Mouse (Mus musculus): ENCODE data around the gene Atp6v0b. TPM values are rescaled to one million over a fixed set of nuclear protein-coding genes. Genes with fewer than 3 reads are reported as not detected.

The Atp6v0b gene
- polyA plus RNA-seq, 1 experiment from 2014 or later = 531 TPM

DNA sequence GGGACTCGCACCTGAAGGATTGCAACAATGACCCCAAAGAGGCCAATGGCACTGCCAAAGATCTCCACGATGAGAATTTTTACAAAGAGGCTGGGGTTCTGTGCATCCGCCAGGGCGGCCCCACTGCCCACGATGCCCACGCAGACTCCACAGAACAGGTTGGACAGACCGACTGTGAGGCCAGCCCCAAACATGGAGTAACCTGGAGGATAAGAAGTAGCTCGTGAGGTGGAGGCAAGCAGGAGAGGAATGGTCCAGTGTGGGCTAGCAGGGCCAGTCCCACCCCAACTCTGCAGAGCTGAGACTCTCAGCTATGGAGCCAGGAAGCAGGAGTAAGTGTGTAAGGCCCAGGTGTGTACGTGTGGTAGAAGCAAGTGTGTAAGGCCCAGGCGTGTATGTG, 2.0 kb downstream of the Atp6v0b start:
- H3K9ac ChIP-seq (replicated peaks; ENCODE audit: low read depth, low read length) = no peak overlapping the region
- 91% methylated on average over 10 of the region's 10 CpGs for WGBS
- H3K4me2 ChIP-seq (ENCODE audit: low read length) = no peak overlapping the region
- no peaks in the 10 kb centered on the region for H3K9me3 ChIP-seq (ENCODE audit: control insufficient read depth, low read length)
- no peak overlapping the region for H3K4me3 ChIP-seq (replicated peaks; ENCODE audit: low read length)
- peaks cover 13% of the 10 kb centered on the region for H3K36me3 ChIP-seq (ENCODE audit: control insufficient read depth, insufficient read depth)
- H3K27ac ChIP-seq (ENCODE audit: low read length) = no peak overlapping the region
- no peak for ATAC-seq
- H3K4me1 ChIP-seq (replicated peaks; ENCODE audit: control insufficient read depth, insufficient read depth, low read length) = peaks cover 52% of the 10 kb centered on the region
- H3K27me3 ChIP-seq (replicated peaks; ENCODE audit: control insufficient read depth, insufficient read depth, low read length) = no peaks in the 10 kb centered on the region

DNA sequence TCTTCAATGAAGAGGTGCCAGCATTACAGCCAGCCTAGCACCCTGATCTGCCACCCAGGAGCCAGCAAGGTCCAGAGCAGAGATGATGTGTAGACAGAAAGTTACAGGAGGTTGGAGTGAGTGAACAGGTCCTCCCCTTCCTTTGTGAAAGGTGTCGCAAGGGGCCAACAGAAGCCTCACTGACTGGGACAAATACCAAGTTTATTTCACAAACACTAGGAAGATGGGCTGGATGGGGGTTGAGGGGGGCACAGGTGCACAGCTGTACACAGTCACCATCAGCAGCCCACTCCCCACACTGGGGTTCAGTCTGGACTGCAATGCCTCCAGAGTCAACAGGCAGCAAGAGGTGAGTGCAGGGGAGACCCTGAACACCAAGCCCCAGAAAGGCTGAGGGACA, 3.0 kb downstream of the Atp6v0b start:
- Histone ChIP-seq H3K4me3 (replicated peaks; ENCODE audit: low read length) (peak overlapping the region; percentile 82), H3K4me1 (replicated peaks; ENCODE audit: control insufficient read depth, insufficient read depth, low read length) (peaks cover 53% of the 10 kb centered on the region), H3K36me3 (ENCODE audit: control insufficient read depth, insufficient read depth) (peaks cover 9% of the 10 kb centered on the region; the same call in 1 of the 2 replicates), H3K4me2 (ENCODE audit: low read length) (peak overlapping the region; percentile 74), H3K27me3 (replicated peaks; ENCODE audit: control insufficient read depth, insufficient read depth, low read length) (no peaks in the 10 kb centered on the region), H3K9me3 (ENCODE audit: control insufficient read depth, low read length) (no peaks in the 10 kb centered on the region), H3K27ac (ENCODE audit: low read length) (no peak overlapping the region), H3K9ac (replicated peaks; ENCODE audit: low read depth, low read length) (no peak overlapping the region)
- WGBS = 100% methylated on average over 1 of the region's 1 CpGs
- no peak for ATAC-seq

DNA sequence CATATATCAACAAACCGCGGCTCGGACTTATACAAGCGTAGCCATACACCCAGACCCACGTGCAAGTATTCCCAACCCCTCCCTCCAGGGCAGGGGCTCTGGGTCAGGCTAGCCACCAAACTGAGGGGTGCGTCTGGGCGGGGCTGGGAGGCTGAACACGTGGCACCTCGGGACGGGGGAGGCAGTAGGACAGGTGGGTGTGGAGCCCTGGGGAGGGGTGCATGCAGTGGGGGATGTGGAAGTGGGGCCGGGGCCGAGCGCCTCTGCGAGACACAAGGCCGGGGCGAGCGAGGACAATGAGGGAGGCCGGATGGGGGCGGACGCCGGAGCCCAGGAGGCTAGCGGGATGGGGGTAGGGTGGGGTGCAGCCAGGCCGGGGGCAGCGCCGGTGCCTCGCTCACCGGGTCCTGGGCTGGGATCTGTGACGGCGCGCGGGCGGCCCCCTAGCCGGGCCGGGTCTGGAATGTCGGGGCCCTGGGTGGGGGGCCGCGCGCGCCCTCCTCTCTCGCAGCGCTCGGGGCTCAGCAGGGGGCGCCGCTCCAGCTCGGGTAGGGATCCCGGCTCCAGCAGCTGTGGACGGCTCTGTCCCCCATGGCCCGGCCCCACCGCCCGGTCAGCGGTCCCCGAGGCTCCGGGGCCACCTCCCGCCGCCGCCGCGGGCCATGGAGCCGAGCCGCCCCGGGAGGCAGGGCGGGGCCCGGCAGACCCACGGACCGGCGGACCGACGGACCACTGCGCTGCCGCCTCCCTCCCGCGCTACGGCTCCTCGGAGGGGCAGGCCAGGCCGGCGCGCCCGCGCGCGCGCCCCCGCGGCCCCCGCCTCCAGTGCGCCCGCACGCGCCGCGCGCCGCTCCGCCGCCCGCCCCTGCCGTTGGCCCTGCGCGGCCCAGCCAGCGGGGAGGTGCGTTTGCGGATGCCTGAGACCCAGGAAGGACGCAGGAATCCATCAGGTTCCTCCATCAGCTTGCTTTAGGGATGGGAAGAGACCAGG, 4.1 kb downstream of the Atp6v0b start, which contains the start of gene B4galt2:
TSS of gene B4galt2 (minus strand) at position 787 of the 991 bp plus-strand sequence.
- Histone ChIP-seq H3K27me3 (replicated peaks; ENCODE audit: control insufficient read depth, insufficient read depth, low read length) (no peaks in the 10 kb centered on the region), H3K4me1 (replicated peaks; ENCODE audit: control insufficient read depth, insufficient read depth, low read length) (peaks cover 53% of the 10 kb centered on the region), H3K4me2 (ENCODE audit: low read length) (peak within 1 kb of the TSS; percentile 74), H3K4me3 (replicated peaks; ENCODE audit: low read length) (peak within 1 kb of the TSS; percentile 82), H3K9me3 (ENCODE audit: control insufficient read depth, low read length) (no peaks in the 10 kb centered on the region), H3K36me3 (ENCODE audit: control insufficient read depth, insufficient read depth) (peaks cover 9% of the 10 kb centered on the region; the same call in 1 of the 2 replicates), H3K9ac (replicated peaks; ENCODE audit: low read depth, low read length) (peak within 1 kb of the TSS; percentile 95), H3K27ac (ENCODE audit: low read length) (peak within 1 kb of the TSS; percentile 74)
- WGBS = under 1% methylated on average over 85 of the region's 103 CpGs
- peak; percentile 55 for ATAC-seq

DNA sequence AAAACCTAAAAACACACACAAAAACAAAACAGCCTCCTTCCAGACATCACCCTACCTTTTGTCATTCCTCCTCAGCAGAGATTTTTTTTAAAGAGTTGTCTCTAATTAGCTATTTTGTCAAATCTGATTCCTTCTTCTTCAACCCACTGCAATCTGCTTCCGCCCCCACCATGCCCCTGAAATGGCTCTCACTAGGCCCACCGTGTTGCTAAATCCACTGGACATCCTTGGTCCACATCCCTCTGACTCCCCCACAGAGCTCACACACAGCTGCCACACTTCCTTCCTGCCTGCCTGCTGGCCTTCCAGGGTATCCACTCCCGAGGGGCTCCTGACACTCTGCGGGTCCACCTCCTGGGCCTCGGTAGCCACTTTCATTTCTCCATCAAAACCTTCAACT, 8.4 kb downstream of the Atp6v0b start:
- H3K27ac ChIP-seq (ENCODE audit: low read length) = no peak overlapping the region
- no peaks in the 10 kb centered on the region for H3K9me3 ChIP-seq (ENCODE audit: control insufficient read depth, low read length)
- no peak for ATAC-seq
- H3K36me3 ChIP-seq (ENCODE audit: control insufficient read depth, insufficient read depth) = peaks cover 29% of the 10 kb centered on the region
- H3K9ac ChIP-seq (replicated peaks; ENCODE audit: low read depth, low read length) = no peak overlapping the region
- H3K4me1 ChIP-seq (replicated peaks; ENCODE audit: control insufficient read depth, insufficient read depth, low read length) = peaks cover 27% of the 10 kb centered on the region
- WGBS = 89% methylated on average over 5 of the region's 5 CpGs
- no peaks in the 10 kb centered on the region for H3K27me3 ChIP-seq (replicated peaks; ENCODE audit: control insufficient read depth, insufficient read depth, low read length)
- no peak overlapping the region for H3K4me2 ChIP-seq (ENCODE audit: low read length)
- no peak overlapping the region for H3K4me3 ChIP-seq (replicated peaks; ENCODE audit: low read length)

DNA sequence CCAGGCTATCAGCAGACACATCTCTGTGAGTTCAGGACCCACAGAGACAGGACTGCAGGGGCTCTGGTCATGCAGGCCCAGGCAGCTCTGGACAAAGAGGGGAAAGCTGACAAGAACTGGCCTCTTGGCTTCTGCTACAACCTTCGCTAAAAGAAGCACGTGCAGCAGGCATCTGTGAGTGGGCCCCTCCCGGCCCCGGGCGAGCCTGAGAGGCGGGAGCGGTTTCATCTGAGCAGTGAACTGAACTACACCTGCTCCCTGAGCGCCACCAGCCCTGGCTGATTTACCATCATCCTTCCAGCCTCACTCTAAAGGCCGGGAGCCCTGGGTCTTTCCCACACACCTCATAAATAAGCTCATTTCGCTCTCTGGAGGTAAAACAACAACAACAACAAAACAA, 8.8 kb downstream of the Atp6v0b start:
- Histone ChIP-seq H3K27me3 (replicated peaks; ENCODE audit: control insufficient read depth, insufficient read depth, low read length) (no peaks in the 10 kb centered on the region), H3K4me1 (replicated peaks; ENCODE audit: control insufficient read depth, insufficient read depth, low read length) (peaks cover 24% of the 10 kb centered on the region), H3K9me3 (ENCODE audit: control insufficient read depth, low read length) (no peaks in the 10 kb centered on the region), H3K36me3 (ENCODE audit: control insufficient read depth, insufficient read depth) (peaks cover 33% of the 10 kb centered on the region), H3K4me2 (ENCODE audit: low read length) (no peak overlapping the region), H3K4me3 (replicated peaks; ENCODE audit: low read length) (no peak overlapping the region), H3K9ac (replicated peaks; ENCODE audit: low read depth, low read length) (no peak overlapping the region), H3K27ac (ENCODE audit: low read length) (no peak overlapping the region)
- 71% methylated on average over 10 of the region's 10 CpGs for WGBS
- ATAC-seq = no peak

DNA sequence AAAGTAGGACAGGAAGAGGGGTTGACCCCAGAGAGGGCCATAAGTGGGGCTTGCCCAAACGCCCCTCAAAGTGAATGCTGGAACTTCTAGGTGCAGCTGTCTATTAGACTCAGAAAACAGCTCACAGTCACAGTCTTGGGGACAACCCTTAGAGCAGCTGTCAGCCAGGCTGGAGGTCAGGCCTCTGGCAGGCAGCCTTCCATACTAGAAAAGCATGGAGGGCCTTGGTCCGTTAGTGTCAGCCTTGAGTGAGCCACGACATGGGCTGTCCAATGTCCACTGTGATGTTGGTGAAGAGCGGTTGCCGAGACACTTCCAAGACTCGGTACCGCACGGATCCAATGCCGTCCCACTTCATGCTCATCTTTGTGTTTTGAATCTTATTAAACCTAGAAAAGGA, 13.5 kb downstream of the Atp6v0b start:
- no peak overlapping the region for H3K9ac ChIP-seq (replicated peaks; ENCODE audit: low read depth, low read length)

DNA sequence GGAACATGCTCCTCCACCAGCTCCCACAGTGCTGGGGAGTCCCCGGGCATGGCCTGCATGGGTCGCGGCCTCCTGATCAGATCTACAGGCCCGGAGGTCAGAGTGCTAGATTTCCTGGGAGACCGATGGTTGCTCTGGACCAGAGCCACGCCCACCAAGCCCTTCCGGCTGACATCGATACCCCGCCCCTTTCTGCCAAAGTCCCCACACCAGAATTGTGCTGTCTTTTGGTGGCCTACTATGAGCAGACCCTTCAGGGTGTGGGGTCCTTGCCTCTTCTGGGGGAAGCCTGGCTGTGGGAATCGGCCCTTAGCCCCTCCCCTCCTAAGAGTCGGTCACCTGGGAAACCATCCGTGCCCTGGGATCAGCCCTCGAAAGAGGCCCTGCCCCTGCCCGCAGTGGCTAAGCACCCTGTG, 14.7 kb downstream of the Atp6v0b start, which contains the start of gene Ccdc24:
TSS of gene Ccdc24 (minus strand) at position 87 of the 416 bp plus-strand sequence.
- no peaks in the 10 kb centered on the region for H3K27me3 ChIP-seq (replicated peaks; ENCODE audit: control insufficient read depth, insufficient read depth, low read length)
- peaks cover 26% of the 10 kb centered on the region for H3K36me3 ChIP-seq (ENCODE audit: control insufficient read depth, insufficient read depth)
- H3K27ac ChIP-seq (ENCODE audit: low read length) = no peak within 1 kb of the TSS
- peak within 1 kb of the TSS; percentile 18; the same call in 1 of the 2 replicates for H3K4me2 ChIP-seq (ENCODE audit: low read length)
- no peak within 1 kb of the TSS for H3K9ac ChIP-seq (replicated peaks; ENCODE audit: low read depth, low read length)
- H3K9me3 ChIP-seq (ENCODE audit: control insufficient read depth, low read length) = no peaks in the 10 kb centered on the region
- ATAC-seq = no peak
- 6% methylated on average over 14 of the region's 14 CpGs for WGBS
- 0 out of 2 replicates have a peak, but pooled peaks cover 2% of the 10 kb centered on the region for H3K4me1 ChIP-seq (replicated peaks; ENCODE audit: control insufficient read depth, insufficient read depth, low read length)
- no peak within 1 kb of the TSS for H3K4me3 ChIP-seq (replicated peaks; ENCODE audit: low read length)

More for the DNA sequence above, 13.5 kb downstream of the Atp6v0b start:
- Histone ChIP-seq H3K4me1 (replicated peaks; ENCODE audit: control insufficient read depth, insufficient read depth, low read length) (0 out of 2 replicates have a peak, but pooled peaks cover 2% of the 10 kb centered on the region), H3K4me2 (ENCODE audit: low read length) (no peak overlapping the region), H3K9me3 (ENCODE audit: control insufficient read depth, low read length) (no peaks in the 10 kb centered on the region), H3K27me3 (replicated peaks; ENCODE audit: control insufficient read depth, insufficient read depth, low read length) (no peaks in the 10 kb centered on the region), H3K27ac (ENCODE audit: low read length) (no peak overlapping the region), H3K36me3 (ENCODE audit: control insufficient read depth, insufficient read depth) (peaks cover 30% of the 10 kb centered on the region), H3K4me3 (replicated peaks; ENCODE audit: low read length) (no peak overlapping the region)
- no peak for ATAC-seq
- 92% methylated on average over 9 of the region's 9 CpGs for WGBS

DNA sequence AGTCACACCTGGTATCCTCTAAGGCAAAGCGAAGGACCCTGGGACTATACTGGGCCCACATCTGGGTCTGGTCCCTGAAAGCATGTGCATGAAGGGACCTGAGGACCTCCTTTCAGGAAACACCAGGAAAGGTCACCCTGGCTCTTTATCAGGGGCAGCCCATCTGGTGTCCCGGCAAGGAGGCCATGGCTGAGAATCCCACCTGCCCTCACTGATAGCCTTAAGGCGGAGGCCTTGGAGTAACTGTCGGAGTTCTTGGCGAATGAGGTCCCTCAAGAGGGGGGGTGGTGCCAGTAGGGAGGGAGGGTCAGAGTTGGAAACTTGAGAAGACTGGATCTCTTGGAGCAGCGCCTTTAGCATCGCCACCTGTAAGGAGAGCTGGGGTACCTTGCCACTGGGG, 15.3 kb downstream of the Atp6v0b start:
- ATAC-seq = no peak
- peaks cover 24% of the 10 kb centered on the region for H3K36me3 ChIP-seq (ENCODE audit: control insufficient read depth, insufficient read depth)
- H3K4me1 ChIP-seq (replicated peaks; ENCODE audit: control insufficient read depth, insufficient read depth, low read length) = 0 out of 2 replicates have a peak, but pooled peaks cover 2% of the 10 kb centered on the region
- no peaks in the 10 kb centered on the region for H3K9me3 ChIP-seq (ENCODE audit: control insufficient read depth, low read length)
- H3K9ac ChIP-seq (replicated peaks; ENCODE audit: low read depth, low read length) = no peak overlapping the region
- H3K4me3 ChIP-seq (replicated peaks; ENCODE audit: low read length) = no peak overlapping the region
- no peak overlapping the region for H3K27ac ChIP-seq (ENCODE audit: low read length)
- H3K4me2 ChIP-seq (ENCODE audit: low read length) = no peak overlapping the region
- 0 out of 2 replicates have a peak, but pooled peaks cover 2% of the 10 kb centered on the region for H3K27me3 ChIP-seq (replicated peaks; ENCODE audit: control insufficient read depth, insufficient read depth, low read length)
- 69% methylated on average over 7 of the region's 7 CpGs for WGBS

DNA sequence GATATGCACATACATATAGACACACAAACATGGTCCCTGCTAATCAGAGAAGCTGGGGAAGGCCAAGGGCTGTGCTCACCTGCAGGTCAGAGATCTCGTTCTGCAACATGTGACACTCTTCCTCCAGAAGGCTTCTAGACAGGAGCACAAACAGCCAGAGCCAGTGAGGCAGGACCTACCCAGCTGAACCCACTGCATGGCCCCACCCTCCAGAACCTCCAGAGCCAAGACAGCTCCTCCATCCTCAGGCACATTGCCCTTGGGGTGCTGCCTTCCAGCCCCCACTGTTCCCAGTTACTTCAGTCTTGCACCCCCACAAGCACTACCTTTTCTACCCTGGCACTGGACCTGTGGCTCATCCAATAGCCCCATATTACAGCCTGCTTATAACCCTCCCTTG, 16.7 kb downstream of the Atp6v0b start:
- no peak overlapping the region for H3K4me3 ChIP-seq (replicated peaks; ENCODE audit: low read length)
- H3K27ac ChIP-seq (ENCODE audit: low read length) = no peak overlapping the region
- no peak for ATAC-seq
- no peak overlapping the region for H3K4me2 ChIP-seq (ENCODE audit: low read length)
- H3K4me1 ChIP-seq (replicated peaks; ENCODE audit: control insufficient read depth, insufficient read depth, low read length) = peaks cover 7% of the 10 kb centered on the region
- no peaks in the 10 kb centered on the region for H3K9me3 ChIP-seq (ENCODE audit: control insufficient read depth, low read length)
- H3K36me3 ChIP-seq (ENCODE audit: control insufficient read depth, insufficient read depth) = peaks cover 15% of the 10 kb centered on the region; the same call in 1 of the 2 replicates
- 78% methylated on average over 1 of the region's 1 CpGs for WGBS
- 0 out of 2 replicates have a peak, but pooled peaks cover 2% of the 10 kb centered on the region for H3K27me3 ChIP-seq (replicated peaks; ENCODE audit: control insufficient read depth, insufficient read depth, low read length)
- no peak overlapping the region for H3K9ac ChIP-seq (replicated peaks; ENCODE audit: low read depth, low read length)

Data from forebrain, embryonic 16.5 days (tissue).